Mouse (Mus musculus) bone marrow macrophage, adult 2 months (primary cell): ENCODE data around the gene Iqce.

Source experiments
- CTCF ChIP-seq: IDR thresholded peaks from 2 replicates; pipeline ENCODE4 v1.5.1; 2012; ENCODE audit warnings: low read depth, mild to moderate bottlenecking, low read length, moderate library complexity
- POLR2A ChIP-seq: IDR thresholded peaks from 2 replicates; pipeline ENCODE4 v1.6.1; 2012; ENCODE audit warnings: mild to moderate bottlenecking, low read depth, low read length, borderline replicate concordance

DNA sequence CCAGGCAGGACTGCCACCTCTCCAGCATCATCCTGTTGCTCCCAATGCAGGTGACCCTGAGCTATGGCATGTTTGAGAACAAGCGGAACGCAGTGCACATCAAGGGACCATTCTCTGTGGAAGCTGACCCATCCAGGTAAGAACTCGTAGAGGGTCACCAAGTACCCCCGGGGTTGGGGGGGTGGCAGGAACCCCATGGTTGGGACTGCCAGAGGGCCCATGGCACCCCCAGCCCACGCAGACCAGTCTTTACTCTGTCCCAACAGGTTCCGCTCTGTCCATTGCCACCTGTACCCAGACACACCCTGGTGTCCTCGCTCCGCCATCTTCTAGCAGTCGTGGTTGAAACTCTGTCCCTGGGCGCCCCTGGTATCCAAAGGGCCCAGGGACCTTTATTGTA, 88.0 kb downstream of the Iqce start:
- no peak for TF ChIP-seq POLR2A
- no peak for TF ChIP-seq CTCF
